Mouse (Mus musculus) kidney, adult 2 months (tissue): ENCODE results near the gene Fabp7. TPM values are rescaled to one million over a fixed set of nuclear protein-coding genes. Genes with fewer than 3 reads are reported as not detected.

Experiments used
- DNase-seq: peaks from one replicate; pipeline ENCODE4 v3.0.0; 2021
- H3K27ac ChIP-seq: fragments of 200-500 bp; 2 replicates; pipeline ENCODE4 v1.5.1; 2012; ENCODE audit warnings: low read depth, low read length, control low read depth, inconsistent platforms; ENCODE audit not compliant: insufficient read depth
- H3K27me3 ChIP-seq: fragments of 200-500 bp; replicated peaks from 2 replicates; pipeline ENCODE4 v1.6.1; 2012; ENCODE audit warnings: mild to moderate bottlenecking, moderate library complexity, low read length, inconsistent platforms; ENCODE audit not compliant: control insufficient read depth, insufficient read depth
- H3K36me3 ChIP-seq: fragments of 200-500 bp; 2 replicates; pipeline ENCODE4 v1.6.1; 2012; ENCODE audit warnings: mild to moderate bottlenecking, moderate library complexity, low read length, inconsistent platforms; ENCODE audit not compliant: control insufficient read depth, insufficient read depth
- H3K4me1 ChIP-seq: fragments of 200-500 bp; 2 replicates; pipeline ENCODE4 v1.6.1; 2011; ENCODE audit warnings: low read length; ENCODE audit not compliant: control insufficient read depth, insufficient read depth
- H3K4me3 ChIP-seq: fragments of 200-500 bp; 2 replicates; pipeline ENCODE4 v1.5.1; 2011; ENCODE audit warnings: mild to moderate bottlenecking, low read depth, low read length, control low read depth; ENCODE audit not compliant: insufficient read depth
- CTCF ChIP-seq: fragments of 200-500 bp; conservative IDR thresholded peaks from 2 replicates; pipeline ENCODE4 v1.5.1; 2011; ENCODE audit warnings: low read depth, mild to moderate bottlenecking, control low read depth, low read length, moderate library complexity, mixed read lengths; ENCODE audit not compliant: insufficient read depth, insufficient read length
- POLR2A ChIP-seq: fragments of 200-500 bp; IDR thresholded peaks from one replicate; pipeline ENCODE4 v1.6.1; 2011; ENCODE audit warnings: low read depth, low read length, control low read depth
- WGBS: fragments of 180-500 bp; shearing (Covaris S2); methylation state at CpG from one replicate; pipeline ENCODE4 v1.1.7; 2018; 5-methylcytosine and 5-hydroxymethylcytosine counted together
- polyA plus RNA-seq: library from polyadenylated mRNA; depleted of rRNA; stranded (reverse); fragments of >200 nt; gene quantifications from 2 replicates; pipeline ENCODE4 v1.2.3, GENCODE M21; 2012

Fabp7 gene
- polyA plus RNA-seq, 1 experiment = 6.5 TPM

GRCm38 (mm10) chr10:57784131-57784875, 378 bp upstream of the Fabp7 start:
- no peak for TF ChIP-seq CTCF
- no peak for TF ChIP-seq POLR2A
- no peak overlapping the region for H3K27ac ChIP-seq

DNA sequence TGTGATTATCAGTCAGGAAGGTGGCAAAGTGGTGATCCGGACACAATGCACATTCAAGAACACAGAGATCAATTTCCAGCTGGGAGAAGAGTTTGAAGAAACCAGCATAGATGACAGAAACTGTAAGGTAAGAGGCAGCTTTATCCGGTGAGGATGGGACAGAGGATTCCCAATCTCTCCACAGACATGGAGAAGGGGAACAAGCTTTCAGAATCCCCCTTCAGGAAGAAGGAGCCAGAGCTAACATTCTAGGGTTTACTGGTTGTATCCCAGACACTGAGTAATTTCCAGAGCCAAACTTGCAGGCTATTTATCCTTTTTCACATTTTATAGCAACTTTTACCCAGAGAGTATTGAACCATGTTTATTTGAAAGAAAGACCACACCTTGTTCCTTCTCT, 871 bp downstream of the Fabp7 start:
- 73% methylated on average over 2 of the region's 2 CpGs for WGBS
- Histone ChIP-seq H3K27ac (no peak overlapping the region), H3K36me3 (no peaks in the 10 kb centered on the region), H3K4me1 (0 out of 2 replicates have a peak, but pooled peaks cover 4% of the 10 kb centered on the region), H3K4me3 (no peak overlapping the region), H3K27me3 (no peaks in the 10 kb centered on the region)
- DNase-seq = no peak
- no peak for TF ChIP-seq CTCF
- TF ChIP-seq POLR2A = no peak

More at GRCm38 (mm10) chr10:57784131-57784875, 378 bp upstream of the Fabp7 start:
- H3K36me3 ChIP-seq = no peaks in the 10 kb centered on the region
- 0 out of 2 replicates have a peak overlapping the region, but pooled peaks have one; percentile 35 for H3K4me3 ChIP-seq
- WGBS = 25% methylated on average over 7 of the region's 7 CpGs
- H3K4me1 ChIP-seq = 0 out of 2 replicates have a peak, but pooled peaks cover 4% of the 10 kb centered on the region
- no peaks in the 10 kb centered on the region for H3K27me3 ChIP-seq
- peak; percentile 92 for DNase-seq

DNA sequence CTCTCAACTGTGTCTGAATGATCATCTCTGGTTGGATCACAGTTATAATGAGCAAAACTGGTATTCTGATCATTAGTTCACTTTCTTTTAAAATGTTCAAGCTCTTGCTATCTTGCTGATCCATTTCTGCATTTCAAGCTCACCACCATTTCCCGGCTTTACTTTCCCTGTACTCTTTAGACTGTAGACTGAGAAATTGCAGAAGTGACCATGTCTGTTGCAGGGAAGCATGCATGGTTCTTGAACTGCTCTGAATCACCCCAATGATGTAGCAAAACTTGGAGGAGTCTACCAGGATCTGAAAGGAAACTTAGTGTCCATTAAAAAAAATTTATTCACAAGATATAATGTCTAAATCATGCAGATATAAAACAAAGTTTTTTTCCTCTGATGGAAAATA, 8.3 kb downstream of the Fabp7 start:
- peaks cover 3% of the 10 kb centered on the region; the same call in 1 of the 2 replicates for H3K4me1 ChIP-seq
- no peak for DNase-seq
- H3K36me3 ChIP-seq = no peaks in the 10 kb centered on the region
- no peaks in the 10 kb centered on the region for H3K27me3 ChIP-seq
- 97% methylated on average over 1 of the region's 1 CpGs for WGBS
- H3K27ac ChIP-seq = no peak overlapping the region
- no peak for TF ChIP-seq CTCF
- no peak for TF ChIP-seq POLR2A
- no peak overlapping the region for H3K4me3 ChIP-seq

GRCm38 (mm10) chr10:57794018-57794417, 9.3 kb downstream of the Fabp7 start, which contains the start of gene Smpdl3a:
Gene Smpdl3a (plus strand): TSS chr10:57794335.
- peak within 1 kb of the TSS; percentile 89 for H3K4me3 ChIP-seq
- peaks cover 3% of the 10 kb centered on the region; the same call in 1 of the 2 replicates for H3K4me1 ChIP-seq
- no peaks in the 10 kb centered on the region for H3K36me3 ChIP-seq
- DNase-seq = no peak
- no peak for TF ChIP-seq POLR2A
- no peak for TF ChIP-seq CTCF
- no peaks in the 10 kb centered on the region for H3K27me3 ChIP-seq
- peak within 1 kb of the TSS; percentile 98 for H3K27ac ChIP-seq
- WGBS = 46% methylated on average over 7 of the region's 7 CpGs

DNA sequence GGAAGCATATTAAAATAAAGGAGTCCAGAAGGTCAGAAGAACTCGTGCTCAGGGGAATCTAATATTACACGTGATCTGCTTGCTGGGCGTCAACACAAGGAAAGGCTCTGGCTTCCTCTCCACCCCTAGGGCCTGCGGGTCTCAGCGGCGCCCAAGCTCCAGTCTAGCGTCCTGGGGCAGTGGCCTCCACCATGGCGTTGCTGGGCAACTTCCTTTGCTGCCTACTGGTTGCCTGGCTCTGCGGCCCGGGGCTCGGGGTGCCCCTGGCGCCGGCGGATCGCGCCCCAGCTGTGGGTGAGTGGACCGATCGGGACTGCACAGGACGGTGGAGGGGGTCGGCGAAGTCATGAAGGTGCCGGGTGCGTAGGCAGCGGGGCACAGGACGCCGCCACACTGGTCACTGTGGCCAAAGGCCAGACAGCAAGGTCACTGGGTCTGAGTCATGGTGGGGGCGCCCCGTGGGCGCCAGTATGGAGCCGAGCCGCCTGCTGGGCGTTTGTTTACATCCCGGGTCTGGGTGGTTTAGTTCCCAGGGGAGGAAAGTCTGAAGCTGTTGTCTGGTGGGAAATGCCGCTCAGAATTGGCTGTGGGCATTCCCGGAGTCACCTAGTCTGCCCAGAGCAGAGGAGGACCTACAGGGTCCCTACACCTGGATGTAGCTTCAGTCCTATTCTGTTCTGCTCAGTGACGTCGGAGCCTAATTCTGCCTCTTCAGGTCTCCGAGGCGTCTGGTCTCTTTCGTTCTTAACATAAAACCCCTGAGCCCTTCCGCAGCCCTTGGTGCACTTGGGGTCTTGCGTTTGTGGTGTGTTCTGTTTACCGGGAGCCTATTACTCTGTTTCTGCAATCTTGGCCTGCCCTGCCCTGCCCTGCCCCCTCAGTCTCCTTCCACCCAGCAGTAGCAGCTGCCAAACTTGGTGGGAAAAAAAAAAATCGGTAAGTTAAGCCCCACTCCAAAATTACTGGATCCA, 10.1 kb downstream of the Fabp7 start:
- no peaks in the 10 kb centered on the region for H3K36me3 ChIP-seq
- H3K4me3 ChIP-seq = peak overlapping the region; percentile 89
- DNase-seq = peak; percentile 83
- H3K4me1 ChIP-seq = peaks cover 3% of the 10 kb centered on the region; the same call in 1 of the 2 replicates
- H3K27ac ChIP-seq = peak overlapping the region; percentile 98
- no peaks in the 10 kb centered on the region for H3K27me3 ChIP-seq
- TF ChIP-seq POLR2A (no peak), CTCF (no peak)
- WGBS = 1% methylated on average over 44 of the region's 44 CpGs

- DNase-seq = no peak
- Histone ChIP-seq H3K4me3 (peak overlapping the region; percentile 89), H3K27me3 (no peaks in the 10 kb centered on the region), H3K27ac (peak overlapping the region; percentile 98), H3K36me3 (no peaks in the 10 kb centered on the region), H3K4me1 (peaks cover 3% of the 10 kb centered on the region; the same call in 1 of the 2 replicates)
- TF ChIP-seq POLR2A = no peak
- no peak for TF ChIP-seq CTCF
- WGBS = 14% methylated on average over 4 of the region's 4 CpGs
These were observed 10.9 kb downstream of the Fabp7 start for GRCm38 (mm10) chr10:57795542-57795941.
